Mouse (Mus musculus): Measurements from ENCODE around the gene Cyp4v3.

Gene Cyp4v3

GRCm38 (mm10) chr8:45320930-45321329, 12.1 kb downstream of the Cyp4v3 start:
- DNase-seq (ENCODE audit: low read depth, low spot score), result no peak

DNA sequence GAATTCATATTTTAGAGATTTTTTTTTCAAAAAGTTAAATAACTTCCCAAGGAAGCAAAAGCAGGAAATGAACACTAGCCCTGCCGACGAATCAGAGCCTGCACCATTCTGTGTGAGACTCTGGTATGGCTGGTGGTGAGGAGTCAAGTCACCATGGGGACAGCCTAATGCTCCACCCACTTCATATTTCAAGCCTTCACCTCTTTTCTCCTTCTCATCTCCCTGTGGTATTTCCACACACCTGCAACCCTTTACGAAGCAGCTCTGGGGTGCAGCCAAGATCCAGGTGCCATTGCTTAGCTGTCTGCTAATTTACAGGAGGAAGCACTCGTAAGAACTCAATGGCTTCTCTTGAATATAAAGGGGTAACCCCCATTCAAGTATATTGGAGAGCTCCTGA, 22.0 kb downstream of the Cyp4v3 start:
- no peak for DNase-seq (ENCODE audit: low read depth, low spot score)

DNA sequence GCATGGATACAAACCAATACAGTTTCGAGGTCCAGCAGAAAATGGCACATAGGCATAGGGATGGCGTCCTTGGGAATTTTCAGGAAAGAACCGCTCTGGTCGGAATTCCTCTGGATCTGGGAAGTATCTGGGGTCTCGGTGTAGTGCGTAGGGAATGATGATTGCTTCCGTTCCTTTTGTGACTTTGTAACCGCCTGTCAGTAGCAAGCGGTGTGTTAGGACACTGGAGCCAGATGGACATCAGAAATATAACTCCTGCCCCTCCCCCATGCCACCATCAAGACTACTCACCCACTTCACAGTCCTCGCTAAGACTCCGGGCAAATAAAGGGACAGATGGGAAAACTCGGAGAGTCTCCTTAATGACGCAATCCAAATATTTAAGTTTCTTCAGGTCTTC, 24.6 kb downstream of the Cyp4v3 start, which contains the start of gene Gm45753:
Gm45753 (minus strand) TSS at position 101 of the 400 bp plus-strand sequence.
- no peak for DNase-seq (ENCODE audit: low read depth, low spot score)

DNA sequence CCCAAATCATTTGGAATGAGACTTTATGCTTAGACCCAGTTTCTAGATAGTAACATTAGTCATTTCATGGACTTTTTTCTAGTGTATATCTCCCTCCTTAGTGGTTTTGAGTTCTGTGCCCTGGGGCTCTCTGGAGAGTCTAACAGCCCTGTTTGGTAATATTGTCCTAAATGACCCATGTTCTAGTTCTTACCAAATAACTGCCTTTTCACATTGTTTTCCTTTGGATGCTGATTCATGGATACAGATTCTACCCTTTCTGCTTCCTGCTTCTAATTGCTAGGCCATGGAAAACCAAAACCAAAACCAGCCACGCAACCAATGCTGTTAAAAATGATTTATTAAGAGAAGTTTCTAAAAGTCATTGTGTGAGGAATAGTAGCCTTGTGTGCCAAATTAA, 27.5 kb downstream of the Cyp4v3 start:
- DNase-seq (ENCODE audit: low read depth, low spot score), result no peak

DNA sequence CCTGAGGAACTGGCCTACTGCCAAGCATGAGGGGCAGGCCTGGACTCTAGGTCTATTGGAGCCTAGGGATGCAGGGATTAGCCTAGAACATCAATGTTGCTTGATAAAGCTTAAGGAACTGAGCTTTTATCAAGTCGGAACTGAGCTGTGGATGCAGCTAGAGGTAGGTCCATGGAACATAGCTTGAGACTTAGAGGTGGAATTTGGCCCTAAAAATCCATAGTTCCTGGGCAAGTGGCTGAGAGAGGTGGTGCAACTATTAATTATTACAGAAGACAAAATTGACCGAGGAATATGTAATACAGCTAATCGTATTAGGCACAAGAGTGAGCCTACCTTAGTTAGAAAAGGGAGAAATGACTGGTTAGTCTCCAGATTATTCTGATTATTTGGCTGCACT, 28.7 kb downstream of the Cyp4v3 start:
- DNase-seq (ENCODE audit: low read depth, low spot score), result no peak

DNA sequence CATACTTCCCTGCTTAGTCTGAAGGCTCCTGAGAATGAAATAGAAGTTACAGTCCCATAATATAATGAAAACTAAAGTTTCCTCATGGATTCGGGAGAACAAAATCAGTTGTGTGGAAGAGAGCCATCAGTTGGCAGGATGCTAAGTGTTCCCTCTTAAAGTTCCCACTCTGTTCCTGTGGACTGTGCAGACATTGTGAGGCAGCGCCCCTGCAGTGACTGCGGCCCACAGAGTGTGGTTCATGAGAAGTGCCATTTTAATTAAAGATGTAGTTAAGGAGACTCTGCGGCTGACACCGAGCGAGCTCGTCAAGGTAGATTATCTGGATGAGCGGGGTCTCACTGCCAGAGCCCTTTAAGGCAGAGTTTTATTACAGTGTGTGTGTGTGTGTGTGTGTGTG, 30.6 kb downstream of the Cyp4v3 start:
- DNase-seq (ENCODE audit: low read depth, low spot score), result no peak

GRCm38 (mm10) chr8:45295276-45295675, 37.7 kb downstream of the Cyp4v3 start:
- DNase-seq (ENCODE audit: low read depth, low spot score), result no peak

GRCm38 (mm10) chr8:45294687-45295086, 38.3 kb downstream of the Cyp4v3 start, which contains the start of gene Klkb1:
TSS of gene Klkb1 (minus strand) at chr8:45294859.
- no peak for DNase-seq (ENCODE audit: low read depth, low spot score)

DNA sequence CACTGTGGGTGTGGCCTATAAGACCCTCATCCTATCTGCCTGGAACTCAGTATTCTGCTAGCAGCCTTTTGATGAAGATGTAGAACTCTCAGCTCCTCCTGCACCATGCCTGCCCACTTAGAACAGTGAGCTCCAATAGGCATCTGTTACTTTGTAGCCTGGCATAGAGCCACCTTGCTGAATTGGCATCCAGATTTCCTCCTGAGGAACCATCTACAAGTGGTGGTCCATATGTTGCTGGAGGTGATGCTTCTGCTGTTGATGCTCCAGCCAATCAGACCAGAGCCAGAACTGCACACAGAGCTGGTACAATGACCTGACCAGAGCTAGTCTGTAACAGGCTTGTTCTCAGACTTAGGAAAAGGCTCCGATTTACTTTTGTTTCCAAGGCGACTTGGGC, 41.2 kb downstream of the Cyp4v3 start:
- no peak for DNase-seq (ENCODE audit: low read depth, low spot score)

DNA sequence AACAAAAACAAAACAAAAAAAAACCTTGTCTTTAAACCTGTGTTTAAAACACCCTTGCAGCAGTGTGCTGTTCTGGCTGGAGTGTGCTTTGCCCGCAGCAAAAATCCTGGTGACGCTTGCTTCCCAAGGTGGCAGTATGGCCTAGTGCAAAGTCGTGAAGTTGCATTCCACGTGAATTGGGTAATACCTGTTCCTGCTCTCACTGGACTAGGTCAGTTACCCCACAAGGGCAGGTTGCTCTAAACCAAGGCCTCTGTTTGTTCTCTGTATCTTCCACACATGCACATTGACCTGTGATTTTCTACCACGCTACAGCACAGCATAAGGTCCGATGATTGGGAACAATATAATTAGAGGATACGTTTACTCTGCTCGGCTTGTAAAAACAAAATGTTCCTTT, 51.4 kb downstream of the Cyp4v3 start:
- no peak for DNase-seq (ENCODE audit: low read depth, low spot score)

DNA sequence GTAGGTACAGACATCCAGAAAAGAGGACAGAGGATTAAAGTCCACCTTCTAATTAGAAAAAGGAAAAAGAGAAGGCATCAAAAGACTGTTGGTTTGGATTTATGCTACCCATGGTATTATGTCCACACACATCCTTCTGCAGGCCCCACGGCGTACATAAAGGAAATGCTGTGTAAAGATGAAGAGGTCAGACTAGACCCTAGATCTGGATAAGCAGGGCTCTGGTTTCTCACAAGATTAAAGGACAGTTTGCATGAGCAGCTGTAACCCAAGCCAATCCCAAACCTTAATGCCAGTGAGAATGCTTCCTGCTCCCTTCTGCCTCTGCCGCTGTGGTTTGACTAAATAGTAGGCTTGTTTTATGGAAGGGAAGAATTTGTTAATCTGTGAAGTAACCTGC, 55.6 kb downstream of the Cyp4v3 start:
- DNase-seq (ENCODE audit: low read depth, low spot score), result no peak

DNA sequence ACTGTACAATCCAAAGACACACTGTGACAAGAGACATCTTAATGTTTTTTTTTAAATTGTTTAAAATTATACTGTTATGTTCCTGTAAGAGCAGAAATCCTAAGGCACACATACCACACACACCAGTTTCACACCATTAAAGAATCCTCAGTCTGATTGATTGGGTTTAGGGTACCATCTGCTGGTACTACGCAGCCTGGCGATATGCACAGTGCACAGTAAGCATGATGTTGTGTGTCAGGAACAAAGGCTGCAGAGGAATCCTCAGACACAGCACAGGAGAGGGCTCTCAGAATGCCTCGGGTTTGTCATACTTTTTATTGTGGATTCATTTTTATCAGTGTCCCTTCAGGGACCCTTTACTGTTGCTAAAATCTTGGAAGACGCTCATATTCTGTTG, 58.7 kb downstream of the Cyp4v3 start:
- no peak for DNase-seq (ENCODE audit: low read depth, low spot score)

GRCm38 (mm10) chr8:45269056-45269455, 64.0 kb downstream of the Cyp4v3 start:
- DNase-seq (ENCODE audit: low read depth, low spot score), result no peak

DNA sequence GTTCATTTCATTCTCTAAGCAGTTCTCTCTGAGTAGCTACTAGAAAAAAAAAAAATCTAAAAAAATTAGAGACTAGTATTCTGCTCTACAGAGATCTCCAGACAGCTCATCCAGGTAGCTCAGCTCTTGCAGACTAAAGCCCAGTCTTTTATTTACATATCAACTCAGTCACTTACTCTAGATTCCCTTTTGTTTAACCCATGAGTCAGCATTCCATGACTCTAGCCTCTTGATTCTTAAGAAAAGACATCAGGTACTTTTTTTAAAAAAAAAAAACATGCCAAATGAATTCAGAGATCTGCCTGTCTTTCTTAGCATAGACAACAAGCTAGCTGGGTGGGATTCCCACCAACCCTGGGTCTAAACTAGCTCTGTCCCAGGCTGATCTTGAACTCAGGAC, 64.5 kb downstream of the Cyp4v3 start:
- DNase-seq (ENCODE audit: low read depth, low spot score), result no peak

DNA sequence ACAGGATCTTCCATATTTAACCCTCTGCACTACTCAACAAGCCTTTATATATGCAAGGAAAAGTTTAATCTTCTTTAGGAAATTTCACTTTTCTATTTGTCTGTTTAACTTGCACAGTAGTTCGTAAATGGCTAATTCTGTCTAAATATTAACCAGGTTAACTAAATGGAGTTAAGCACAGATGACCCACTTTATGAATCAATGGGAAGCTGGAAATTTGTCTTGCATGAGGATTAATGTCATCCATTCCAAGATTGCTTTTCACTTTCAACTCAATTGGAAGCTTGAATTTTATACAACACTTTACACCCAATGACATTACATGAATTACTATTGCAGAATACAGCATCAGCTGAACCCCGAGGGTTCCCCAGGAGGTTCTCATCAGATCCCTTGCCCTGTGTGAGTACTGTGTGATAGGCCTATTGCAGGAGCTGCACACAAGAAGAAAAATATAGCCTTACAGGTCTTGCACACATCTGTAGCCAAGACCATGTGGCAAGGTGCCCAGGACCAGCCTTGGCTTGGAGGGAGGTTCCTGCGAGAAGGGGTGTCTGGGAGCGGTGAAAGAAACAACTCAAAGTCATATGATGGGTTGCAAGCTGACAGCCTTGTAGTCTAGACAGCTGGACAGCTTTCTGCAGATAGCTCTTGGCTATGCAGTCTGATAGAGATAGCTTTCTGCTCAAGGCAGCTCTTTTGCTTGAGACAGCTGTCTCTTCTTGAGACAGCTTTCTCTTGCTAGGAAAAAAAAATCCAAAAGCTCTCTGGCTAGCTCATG, 65.2 kb downstream of the Cyp4v3 start:
- no peak for DNase-seq (ENCODE audit: low read depth, low spot score)

DNA sequence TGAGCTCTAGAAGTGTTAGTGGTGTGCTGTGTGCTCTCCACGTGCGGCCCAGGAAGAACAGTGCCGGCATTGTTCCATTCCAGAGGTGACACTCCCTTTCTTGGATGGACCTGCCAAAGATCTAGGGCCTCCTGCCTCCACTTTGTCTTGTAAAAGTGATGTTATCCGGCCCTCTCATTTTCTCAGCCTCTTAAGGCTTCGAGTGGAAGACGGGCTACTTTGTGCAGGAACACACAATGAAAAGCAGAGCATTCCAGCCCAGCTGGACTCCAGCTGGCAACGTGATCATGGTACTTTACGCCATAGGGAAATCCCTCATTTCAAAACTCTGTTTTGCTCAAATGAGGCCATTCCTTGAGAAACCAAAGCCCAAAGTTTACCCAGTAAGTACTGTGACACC, 66.0 kb downstream of the Cyp4v3 start:
- no peak for DNase-seq (ENCODE audit: low read depth, low spot score)

DNA sequence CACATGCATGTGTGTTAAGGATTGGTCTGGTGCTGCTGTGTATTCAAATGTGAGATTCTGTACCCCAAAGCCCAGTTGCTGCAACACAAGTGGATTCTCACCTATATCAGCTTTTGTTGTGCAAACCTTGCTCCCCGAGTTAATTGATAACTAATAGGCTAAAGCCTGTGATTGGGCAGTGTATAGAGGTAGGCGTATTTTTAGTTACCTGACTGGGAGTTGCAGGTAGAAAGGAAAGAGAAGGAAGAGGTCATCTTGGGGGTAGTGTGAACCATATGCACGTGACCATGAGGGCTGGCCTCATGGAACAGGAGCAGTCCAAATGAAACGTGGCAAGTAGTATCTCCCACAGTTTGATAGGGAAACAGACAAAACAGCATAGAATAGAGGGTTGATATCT, 68.1 kb downstream of the Cyp4v3 start:
- no peak for DNase-seq (ENCODE audit: low read depth, low spot score)

DNA sequence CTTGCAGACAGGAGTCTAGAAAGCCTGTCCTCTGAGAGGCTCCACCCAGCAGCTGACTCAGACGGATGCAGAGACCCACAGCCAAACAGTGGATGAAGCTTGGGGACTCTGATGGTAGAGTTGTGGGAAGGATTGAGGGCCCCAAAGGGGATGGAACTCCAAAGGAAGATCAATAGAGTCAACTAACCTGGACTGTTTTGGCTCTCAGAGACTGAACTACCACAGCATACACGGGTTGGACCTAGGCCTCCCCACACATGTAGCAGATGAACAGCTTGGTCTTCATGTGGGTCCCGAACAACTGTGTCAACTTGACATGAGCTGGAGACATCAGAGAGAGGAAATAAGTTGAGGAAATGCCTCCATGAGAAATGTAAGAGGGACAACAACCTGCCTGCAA, 70.2 kb downstream of the Cyp4v3 start:
- DNase-seq (ENCODE audit: low read depth, low spot score), result no peak

DNA sequence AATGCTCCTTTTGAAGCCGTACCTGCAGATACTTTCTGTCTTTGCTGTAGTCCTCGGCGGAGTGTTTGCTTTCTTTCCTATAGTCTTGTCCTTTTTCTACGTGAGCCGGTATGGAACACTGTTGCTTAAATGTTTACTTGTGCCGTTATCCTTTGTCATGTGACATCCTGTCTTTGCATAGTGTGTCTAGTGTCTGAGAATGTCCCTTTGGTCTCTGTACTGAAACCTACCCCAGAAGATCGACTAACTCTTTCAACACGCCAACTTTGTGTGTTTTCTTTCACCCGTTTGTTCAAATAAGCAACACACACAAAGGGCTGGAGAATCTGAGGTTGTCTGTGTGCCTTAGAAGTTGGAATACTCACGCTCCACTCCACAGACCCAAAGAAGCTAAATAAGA, 71.1 kb downstream of the Cyp4v3 start, which contains the start of gene F11:
F11 (minus strand) TSS at position 112 of the 400 bp plus-strand sequence.
- no peak for DNase-seq (ENCODE audit: low read depth, low spot score)

DNA sequence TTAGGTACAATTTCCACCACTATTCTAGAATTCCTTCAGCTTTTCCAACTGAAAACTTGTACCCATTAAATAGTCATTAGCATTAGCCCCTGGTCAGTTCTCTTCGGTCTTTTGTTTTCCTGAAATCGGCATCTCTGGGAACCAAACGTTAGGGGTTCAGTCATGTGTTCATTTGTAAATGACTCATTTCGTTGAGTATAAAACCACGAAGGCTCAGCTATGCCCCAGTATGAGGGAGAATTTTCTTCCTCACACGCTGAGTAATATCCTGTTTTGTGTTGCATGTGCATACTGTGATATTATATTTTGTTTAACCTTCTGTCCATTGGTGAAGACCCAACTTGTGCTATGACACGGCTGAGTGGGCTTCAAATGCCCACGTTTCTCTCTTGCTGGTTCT, 74.6 kb downstream of the Cyp4v3 start:
- no peak for DNase-seq (ENCODE audit: low read depth, low spot score)

GRCm38 (mm10) chr8:45255040-45255439, 78.0 kb downstream of the Cyp4v3 start:
- no peak for DNase-seq (ENCODE audit: low read depth, low spot score)
